Mouse (Mus musculus): ENCODE results near the gene Gm20873.
"Not testable (repeated sequence)": the region's sequence is repeated elsewhere in the genome, so short reads cannot be mapped to it uniquely, and the experiment has no call there.

Gene Gm20873

DNA sequence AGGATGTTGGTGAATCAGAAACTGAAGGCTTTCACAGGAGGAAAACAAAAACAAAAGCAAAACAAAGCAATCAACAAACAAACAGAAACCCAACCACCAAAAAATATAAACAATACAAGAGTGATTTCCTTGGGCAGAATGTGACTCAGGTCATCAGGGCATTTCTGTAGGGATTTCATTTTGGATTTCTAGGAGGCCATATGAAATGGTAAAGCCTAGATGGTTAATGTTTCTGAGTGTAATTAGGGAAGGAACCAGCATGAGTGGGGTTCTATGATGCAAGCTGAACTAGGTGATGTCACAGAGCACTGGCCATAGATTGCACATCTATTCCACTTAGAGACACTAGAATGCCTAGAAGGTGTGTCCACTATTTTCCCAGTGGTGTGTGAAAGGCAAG is at the start of gene Gm20873:
Gene Gm20873, plus strand, starts transcription at position 301 of the 400 bp plus-strand sequence.
- DNase-seq (ENCODE audit: low spot score in 2 of 2) = not testable (repeated sequence)

DNA sequence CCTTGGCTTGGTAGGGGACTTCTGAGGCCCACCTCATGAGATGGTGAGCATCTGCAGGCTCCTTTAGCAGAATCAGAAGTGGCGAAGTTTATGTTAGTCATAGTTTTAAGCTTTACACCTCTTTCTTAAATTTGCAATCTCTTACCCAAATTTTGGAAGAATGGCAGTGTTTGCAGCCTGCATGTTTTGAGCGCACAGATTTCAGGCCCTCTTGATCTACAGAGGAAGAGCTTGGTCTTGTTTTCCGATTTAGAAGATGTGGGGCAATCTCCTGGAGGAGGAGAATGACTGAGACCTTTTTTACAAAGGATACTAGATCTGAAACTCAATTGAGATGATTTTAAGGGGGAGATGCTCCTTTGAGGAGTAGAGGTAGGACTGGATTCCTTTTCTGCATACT is 29.0 kb upstream of the Gm20873 start, which contains the start of gene Gm21746:
Gene Gm21746, minus strand, starts transcription at position 101 of the 400 bp plus-strand sequence.
- DNase-seq (ENCODE audit: low spot score in 2 of 2) = not testable (repeated sequence)
